Comparison of ENCODE assay signal across 8 mouse cellular contexts in the genomic region with DNA sequence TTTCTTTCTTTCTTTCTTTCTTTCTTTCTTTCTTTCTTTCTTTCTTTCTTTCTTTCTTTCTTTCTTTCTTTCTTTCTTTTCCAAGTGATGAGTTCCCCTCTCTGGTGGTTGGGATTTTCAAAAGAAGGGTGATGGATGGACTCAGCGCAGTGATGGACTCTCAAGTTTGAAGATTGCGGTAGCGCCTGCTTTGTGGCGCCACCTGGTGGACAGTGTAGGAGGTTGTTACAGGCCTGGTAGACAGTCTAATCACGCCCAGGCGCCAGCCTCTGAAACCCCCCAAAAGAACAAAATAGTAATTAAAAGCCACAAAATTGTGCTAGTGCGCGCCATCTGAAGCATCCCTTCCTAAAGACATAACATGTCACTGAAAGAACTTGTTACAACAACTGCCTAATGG. TPM values are rescaled to one million over a fixed set of nuclear protein-coding genes. Genes with fewer than 3 reads are reported as not detected.
DNase-seq lines count a peak whose midpoint lies in the region; ATAC-seq lines count a peak whose summit lies in the region.
"Had no signal": no experiment of that assay in that cellular context is flagged by ENCODE, and none has a peak within 500 bp of the region (broad histone marks: within the 10 kb centered on the region; RNA-seq: fewer than 3 reads in every experiment).

No protein-coding gene starts in this region.

- intact Hi-C loops in heart, postnatal 10 days (cut with DNase I): loop anchor here (2.0 to 10.0 kb wide), 5 partner anchors 96 to 391 kb away; a partner anchor contains a TSS

- WGBS in midbrain, embryonic 10.5 days: 2% methylated on average over 8 of the region's 8 CpGs
- WGBS in midbrain, embryonic 16.5 days: 3% methylated on average over 8 of the region's 8 CpGs

- H3K4me3 ChIP-seq in midbrain, embryonic 10.5 days: no peak overlapping the region
- H3K4me3 ChIP-seq in midbrain, embryonic 16.5 days (ENCODE audit: low read depth, low read length): no peak overlapping the region

- H3K4me2 ChIP-seq in midbrain, embryonic 16.5 days (ENCODE audit: low read length): no peak overlapping the region

- no peaks in the 10 kb centered on the region for H3K36me3 ChIP-seq in midbrain, embryonic 10.5 days
- H3K36me3 ChIP-seq in midbrain, embryonic 16.5 days (ENCODE audit: control insufficient read depth, insufficient read depth, low read length): no peaks in the 10 kb centered on the region

- no peak overlapping the region for H3K27ac ChIP-seq in midbrain, embryonic 10.5 days (replicated peaks)
- no peak overlapping the region for H3K27ac ChIP-seq in midbrain, embryonic 16.5 days (ENCODE audit: low read length)

- no peaks in the 10 kb centered on the region for H3K9me3 ChIP-seq in midbrain, embryonic 10.5 days (replicated peaks)
- H3K9me3 ChIP-seq in midbrain, embryonic 16.5 days (replicated peaks; ENCODE audit: control insufficient read depth, low read length, poor library complexity, severe bottlenecking): no peaks in the 10 kb centered on the region

- H3K9ac ChIP-seq in midbrain, embryonic 16.5 days (ENCODE audit: low read depth, low read length): no peak overlapping the region

- peak; percentile 84 for DNase-seq in midbrain, embryonic 10.5 days (ENCODE audit: low spot score)
- peak; percentile 86 for DNase-seq in R1 (ENCODE audit: low read depth, low spot score)
- peak; percentile 69 to 84 for DNase-seq in cerebellum, postnatal 25 days
- DNase-seq in heart, postnatal 10 days: peak; percentile 69 to 87
- DNase-seq in lung, adult 18-20 months: peak; percentile 58 to 66
- DNase-seq in spleen, adult 18-20 months: peak; percentile 45 to 74

- H3K4me1 ChIP-seq in midbrain, embryonic 10.5 days: peaks cover 51% of the 10 kb centered on the region
- peaks cover 16% of the 10 kb centered on the region for H3K4me1 ChIP-seq in midbrain, embryonic 16.5 days (ENCODE audit: control insufficient read depth, insufficient read depth, low read length)

- ATAC-seq in midbrain, embryonic 16.5 days: no peak

- H3K27me3 ChIP-seq in midbrain, embryonic 10.5 days (ENCODE audit: low read depth, poor library complexity, severe bottlenecking): peaks cover 100% of the 10 kb centered on the region
- peaks cover 43% of the 10 kb centered on the region for H3K27me3 ChIP-seq in midbrain, embryonic 16.5 days (ENCODE audit: control insufficient read depth, insufficient read depth, low read depth, low read length)

RNA-seq across cellular contexts. Expression of a gene that starts 1.3 kb away (rescaled TPM):
- 6.2 and 9.2 TPM in 2 replicates for polyA plus RNA-seq in midbrain, embryonic 10.5 days (2016; fragmentation: Nextera tagmentation; extraction: Ambion mirVana)
- 4.5 and 10.9 TPM in 2 replicates for polyA plus RNA-seq in midbrain, embryonic 16.5 days (2015; fragmentation: Nextera tagmentation; extraction: Ambion mirVana)
- total RNA-seq in heart, postnatal 10 days (2021): not detected

RNA-seq across cellular contexts. Expression of a gene that starts 19.9 kb away (rescaled TPM):
- 12.2 and 22.4 TPM in 2 replicates for polyA plus RNA-seq in midbrain, embryonic 10.5 days (2016; fragmentation: Nextera tagmentation; extraction: Ambion mirVana)
- polyA plus RNA-seq in midbrain, embryonic 16.5 days (2015; fragmentation: Nextera tagmentation; extraction: Ambion mirVana): 31.5 and 55.5 TPM in 2 replicates
- under 1 TPM in 1 of 2 experiments, not detected in 1; 0.48 TPM for total RNA-seq in heart, postnatal 10 days (2021)
- polyA plus RNA-seq: heart, embryonic 14.5 days had no signal
